Mouse (Mus musculus) liver, adult 2 months (tissue): ENCODE results near the gene Synpo2l. TPM values are rescaled to one million over a fixed set of nuclear protein-coding genes. Genes with fewer than 3 reads are reported as not detected.

Experiments
- DNase-seq: peaks from one replicate; pipeline ENCODE4 v3.0.0-alpha.2; 2011; ENCODE audit warnings: low read depth, low spot score; ENCODE audit errors: extremely low read depth
- H3K27ac ChIP-seq: fragments of 200-500 bp; replicated peaks from 2 replicates; pipeline ENCODE4 v1.5.1; 2012; ENCODE audit warnings: low read depth, mild to moderate bottlenecking, control low read depth, inconsistent platforms, low read length; ENCODE audit not compliant: insufficient read depth
- H3K27me3 ChIP-seq: fragments of 200-500 bp; 2 replicates; pipeline ENCODE4 v1.6.1; 2012; ENCODE audit warnings: mild to moderate bottlenecking, moderate library complexity, low read length, inconsistent platforms; ENCODE audit not compliant: control insufficient read depth, insufficient read depth
- H3K36me3 ChIP-seq: fragments of 200-500 bp; 2 replicates; pipeline ENCODE4 v1.6.1; 2012; ENCODE audit warnings: low read length, inconsistent platforms; ENCODE audit not compliant: control insufficient read depth, insufficient read depth
- H3K4me1 ChIP-seq: fragments of 200-500 bp; 2 replicates; pipeline ENCODE4 v1.6.1; 2011; ENCODE audit warnings: low read length; ENCODE audit not compliant: control insufficient read depth, insufficient read depth
- H3K4me3 ChIP-seq: fragments of 200-500 bp; 2 replicates; pipeline ENCODE4 v1.5.1; 2011; ENCODE audit warnings: low read depth, mild to moderate bottlenecking, control low read depth, low read length, moderate library complexity; ENCODE audit not compliant: insufficient read depth
- H3K79me2 ChIP-seq: fragments of 200-500 bp; 2 replicates; pipeline ENCODE4 v1.6.1; 2012; ENCODE audit warnings: inconsistent platforms, mild to moderate bottlenecking, low read length, moderate library complexity; ENCODE audit not compliant: control insufficient read depth, insufficient read depth
- H3K9ac ChIP-seq: fragments of 200-500 bp; 2 replicates; pipeline ENCODE4 v1.6.1; 2012; ENCODE audit warnings: low read depth, mild to moderate bottlenecking, control low read depth, inconsistent platforms, low read length
- CTCF ChIP-seq: fragments of 200-500 bp; IDR thresholded peaks from 2 replicates; pipeline ENCODE4 v1.5.1; 2011; ENCODE audit warnings: low read depth, low read length, control low read depth
- POLR2A ChIP-seq: fragments of 200-500 bp; IDR thresholded peaks from 2 replicates; pipeline ENCODE4 v1.6.1; 2011; ENCODE audit warnings: low read length, control low read depth; ENCODE audit not compliant: insufficient read depth; ENCODE audit errors: extremely low read depth
- WGBS: fragments of 180-500 bp; shearing (Covaris S2); methylation state at CpG from one replicate; pipeline ENCODE4 v1.1.7; 2018; 5-methylcytosine and 5-hydroxymethylcytosine counted together
- polyA plus RNA-seq: library from polyadenylated mRNA; depleted of rRNA; stranded (reverse); fragments of >200 nt; gene quantifications from 2 replicates; pipeline ENCODE4 v1.2.3, GENCODE M21; 2012
- total RNA-seq: library from RNA; depleted of rRNA; stranded (reverse); fragments of >200 nt; gene quantifications from 2 replicates; pipeline ENCODE4 v1.2.3, GENCODE M21; 2014

Gene Synpo2l
- total and polyA plus RNA-seq, 2 experiments: 0.09 to 0.10 TPM

DNA sequence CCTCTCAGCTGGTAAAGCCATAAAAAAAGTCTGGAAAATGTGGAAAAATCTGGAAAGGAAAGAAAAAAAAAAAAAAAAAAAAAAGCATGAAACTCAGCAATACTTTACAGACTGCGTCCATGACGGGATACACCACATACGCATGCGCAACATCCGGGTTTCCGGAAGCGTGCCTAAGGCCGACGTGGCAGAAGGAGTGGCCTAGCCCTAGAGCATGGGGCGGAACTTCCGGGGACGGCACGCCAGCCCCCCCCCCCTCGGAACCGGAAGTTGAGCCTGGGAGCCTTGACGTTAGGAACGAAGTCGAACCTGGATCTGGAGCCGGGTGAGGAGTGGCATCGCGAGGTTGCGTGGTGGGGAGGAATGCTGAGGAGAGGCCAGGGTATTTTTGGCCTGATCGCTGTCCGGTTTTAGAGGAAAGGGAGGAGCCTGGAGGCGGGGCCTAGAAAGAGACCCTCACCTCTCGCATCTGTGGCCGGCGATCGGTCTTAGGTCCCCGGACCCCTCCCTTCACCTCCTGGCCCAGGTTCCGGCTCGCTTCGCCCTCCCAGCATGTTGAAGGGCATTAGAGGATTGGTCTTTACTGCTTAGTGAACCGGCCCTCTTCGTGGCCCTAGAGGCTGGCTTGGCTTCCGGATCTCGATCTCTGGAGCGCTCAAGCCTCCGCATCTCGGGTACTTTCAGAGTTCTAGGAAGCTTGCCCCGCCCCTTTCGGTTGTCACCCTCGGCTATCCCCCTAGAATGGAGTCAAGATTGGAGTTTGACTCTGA is 6.1 kb upstream of the Synpo2l start, which contains the start of gene Sec24c:
Gene Sec24c, plus strand, starts transcription at position 245 of the 770 bp plus-strand sequence.
- under 1% methylated on average over 43 of the region's 43 CpGs for WGBS
- peaks cover 24% of the 10 kb centered on the region for H3K4me1 ChIP-seq

GRCm38 (mm10) chr14:20673735-20674063 is 5.5 kb upstream of the Synpo2l start:
- DNase-seq: peak; percentile 98
- 0 out of 2 replicates have a peak overlapping the region, but pooled peaks have one; percentile 4 for H3K27ac ChIP-seq

More for the DNA sequence above, 6.1 kb upstream of the Synpo2l start, which contains the start of gene Sec24c:
- H3K9ac ChIP-seq: peak within 1 kb of the TSS; percentile 87
- TF ChIP-seq CTCF (no peak), POLR2A (peak; percentile 46; the same call in 1 of the 2 replicates)
- peak within 1 kb of the TSS; percentile 93 for H3K27ac ChIP-seq
- H3K4me3 ChIP-seq: peak within 1 kb of the TSS; percentile 87
- no peaks in the 10 kb centered on the region for H3K27me3 ChIP-seq
- peak; percentile 94 for DNase-seq
- peaks cover 23% of the 10 kb centered on the region for H3K36me3 ChIP-seq
- peaks cover 16% of the 10 kb centered on the region for H3K79me2 ChIP-seq

DNA sequence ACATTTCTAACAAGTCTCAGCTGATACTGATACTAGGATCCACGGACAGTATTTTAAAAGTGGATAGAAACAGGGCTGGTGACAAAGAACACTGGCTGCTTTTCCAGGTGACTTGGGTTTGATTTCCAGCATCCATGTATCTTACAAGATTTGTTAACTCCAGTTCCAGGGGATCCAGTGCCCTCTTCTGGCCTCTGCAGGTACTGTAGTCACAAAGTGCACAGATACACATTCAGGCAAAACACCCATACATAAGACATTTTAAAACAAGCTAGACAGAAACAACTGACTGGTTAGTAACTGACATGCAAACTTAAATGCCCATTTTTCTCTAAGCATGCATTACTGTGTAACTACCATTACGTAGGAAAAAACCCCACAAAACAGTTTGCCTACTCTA is 4.8 kb upstream of the Synpo2l start:
- DNase-seq: peak; percentile 57
- H3K9ac ChIP-seq: no peak overlapping the region
- peaks cover 17% of the 10 kb centered on the region for H3K4me1 ChIP-seq
- H3K79me2 ChIP-seq: peaks cover 10% of the 10 kb centered on the region
- TF ChIP-seq POLR2A (no peak), CTCF (peak; percentile 47)
- peaks cover 13% of the 10 kb centered on the region for H3K36me3 ChIP-seq
- H3K27ac ChIP-seq: peak overlapping the region; percentile 82
- WGBS: 92% methylated on average over 2 of the region's 2 CpGs
- no peak overlapping the region for H3K4me3 ChIP-seq
- H3K27me3 ChIP-seq: no peaks in the 10 kb centered on the region

More at GRCm38 (mm10) chr14:20673735-20674063, 5.5 kb upstream of the Synpo2l start:
- Histone ChIP-seq H3K27me3 (no peaks in the 10 kb centered on the region), H3K4me3 (peak overlapping the region; percentile 12; the same call in 1 of the 2 replicates), H3K36me3 (peaks cover 18% of the 10 kb centered on the region), H3K9ac (no peak overlapping the region), H3K79me2 (peaks cover 11% of the 10 kb centered on the region), H3K4me1 (peaks cover 23% of the 10 kb centered on the region)
- no peak for TF ChIP-seq POLR2A
- no peak for TF ChIP-seq CTCF
- 3% methylated on average over 13 of the region's 13 CpGs for WGBS

DNA sequence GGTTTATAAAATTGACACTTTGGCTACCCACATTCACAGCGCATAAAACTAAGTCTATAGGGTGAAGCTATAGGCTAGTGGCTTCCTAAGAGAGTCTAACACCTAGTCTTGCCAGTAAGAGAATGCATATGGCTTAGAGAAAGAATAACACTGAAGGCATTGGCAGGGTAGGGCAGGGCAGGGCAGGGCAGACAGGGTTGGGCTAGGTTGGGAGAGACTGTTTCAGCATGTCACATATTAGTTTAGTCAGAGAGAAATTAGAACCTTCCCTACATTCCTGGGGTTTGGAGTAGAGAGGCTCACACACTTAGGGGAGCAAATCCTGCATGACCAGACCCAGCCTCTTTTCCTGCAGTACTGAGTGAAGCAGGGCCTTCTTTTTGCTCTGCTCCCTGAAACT is 685 bp downstream of the Synpo2l start:
- WGBS: 94% methylated on average over 1 of the region's 1 CpGs
- no peak for DNase-seq
- H3K4me3 ChIP-seq: no peak overlapping the region
- no peak overlapping the region for H3K9ac ChIP-seq
- H3K79me2 ChIP-seq: no peaks in the 10 kb centered on the region
- no peak overlapping the region for H3K27ac ChIP-seq
- H3K36me3 ChIP-seq: no peaks in the 10 kb centered on the region
- H3K27me3 ChIP-seq: no peaks in the 10 kb centered on the region
- no peak for TF ChIP-seq POLR2A
- TF ChIP-seq CTCF: no peak
- no peaks in the 10 kb centered on the region for H3K4me1 ChIP-seq

- H3K27ac ChIP-seq: no peak overlapping the region
- no peak overlapping the region for H3K4me3 ChIP-seq
- DNase-seq: no peak
- H3K27me3 ChIP-seq: no peaks in the 10 kb centered on the region
- 88% methylated on average over 3 of the region's 3 CpGs for WGBS
- H3K9ac ChIP-seq: no peak overlapping the region
- no peaks in the 10 kb centered on the region for H3K79me2 ChIP-seq
- no peak for TF ChIP-seq CTCF
- TF ChIP-seq POLR2A: no peak
- peaks cover 4% of the 10 kb centered on the region for H3K4me1 ChIP-seq
- no peaks in the 10 kb centered on the region for H3K36me3 ChIP-seq
Observed at GRCm38 (mm10) chr14:20664436-20664835, 3.7 kb downstream of the Synpo2l start.

DNA sequence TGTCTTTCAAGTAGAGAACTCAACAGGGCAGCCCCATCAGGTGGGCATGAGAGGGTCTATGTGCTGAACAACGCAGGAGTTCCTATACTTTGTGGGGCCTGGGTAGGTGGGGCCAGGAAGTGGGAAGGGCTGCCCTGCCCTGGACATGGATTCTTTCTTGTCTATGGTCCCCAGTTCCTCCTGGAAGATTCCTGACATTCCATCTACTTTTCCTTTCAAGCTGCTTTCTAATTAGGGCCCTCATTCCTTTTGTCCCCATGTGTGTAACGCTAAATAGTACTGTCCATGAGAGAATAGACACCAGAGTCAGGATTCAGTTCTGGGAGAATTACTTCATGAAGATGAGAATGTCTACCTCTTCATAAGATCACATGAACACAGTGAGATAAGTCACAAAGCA is 4.6 kb downstream of the Synpo2l start:
- peaks cover 4% of the 10 kb centered on the region for H3K4me1 ChIP-seq
- H3K36me3 ChIP-seq: no peaks in the 10 kb centered on the region
- no peaks in the 10 kb centered on the region for H3K27me3 ChIP-seq
- no peak overlapping the region for H3K27ac ChIP-seq
- no peaks in the 10 kb centered on the region for H3K79me2 ChIP-seq
- no peak overlapping the region for H3K4me3 ChIP-seq
- H3K9ac ChIP-seq: no peak overlapping the region
- TF ChIP-seq POLR2A: no peak
- no peak for TF ChIP-seq CTCF
- 78% methylated on average over 2 of the region's 2 CpGs for whole genome bisulfite sequencing
- no peak for DNase-seq
